Mouse (Mus musculus): ENCODE results near the gene Dyx1c1.

The Dyx1c1 gene

GRCm38 (mm10) chr9:72958521-72959450 lies at the start of gene Dyx1c1, which contains the start of gene Gm44503:
TSS of gene Dyx1c1 (plus strand) at chr9:72958785.
TSS of gene Gm44503 (plus strand) at chr9:72958852.
- DNase-seq (ENCODE audit: low spot score in 2 of 2): peak; percentile 73 to 75

GRCm38 (mm10) chr9:72911381-72911780 lies 47.2 kb upstream of the Dyx1c1 start:
- DNase-seq (ENCODE audit: low spot score in 2 of 2): no peak

GRCm38 (mm10) chr9:72913551-72913950 lies 45.0 kb upstream of the Dyx1c1 start:
- DNase-seq (ENCODE audit: low spot score in 2 of 2): no peak

DNA sequence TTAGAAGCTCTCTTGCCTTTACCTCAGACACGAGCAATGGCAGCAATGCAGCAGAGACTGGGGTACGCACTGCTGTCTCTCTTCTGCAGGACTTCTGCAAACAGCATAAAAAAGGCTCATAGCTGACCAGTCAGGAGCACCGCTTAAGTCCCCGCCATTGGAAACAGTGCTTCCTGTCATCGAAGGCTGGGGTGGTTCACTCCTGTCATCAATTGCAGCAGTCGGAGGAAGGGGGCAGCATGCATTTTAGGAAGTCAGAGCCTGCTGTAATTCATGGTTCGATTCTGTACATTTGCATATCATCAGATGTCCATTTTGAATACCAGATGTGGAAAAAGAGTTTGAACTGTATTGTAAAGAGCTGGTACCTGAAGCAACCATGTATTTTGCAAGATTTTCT lies 42.9 kb upstream of the Dyx1c1 start:
- no peak for DNase-seq (ENCODE audit: low spot score in 2 of 2)

DNA sequence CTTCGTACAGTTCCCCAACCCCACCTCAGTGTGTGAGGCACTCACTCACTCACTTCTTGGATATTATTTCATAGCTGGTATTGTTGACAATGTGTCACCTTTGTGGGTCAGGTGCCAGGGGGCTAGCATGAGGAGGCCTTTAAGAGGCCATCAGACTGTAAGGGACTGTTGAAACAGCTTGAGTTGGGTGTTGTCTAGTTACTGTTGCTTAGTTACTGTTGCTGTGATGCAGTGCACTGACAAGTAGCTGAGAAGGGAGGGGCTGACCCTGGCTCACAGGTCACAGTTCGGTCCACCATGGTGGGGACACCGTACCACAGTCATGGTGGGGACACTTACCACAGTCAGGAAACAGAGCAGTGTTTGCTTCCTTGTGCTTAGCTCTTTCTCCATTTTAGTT lies 35.5 kb upstream of the Dyx1c1 start:
- no peak for DNase-seq (ENCODE audit: low spot score in 2 of 2)

GRCm38 (mm10) chr9:72925021-72925934 lies 33.3 kb upstream of the Dyx1c1 start, which contains the start of gene Pygo1:
TSS of gene Pygo1 (plus strand) at chr9:72925645.
- DNase-seq (ENCODE audit: low spot score in 2 of 2): peak; percentile 32 to 40

- DNase-seq (ENCODE audit: low spot score in 2 of 2): peak in 1 of 2 experiments; percentile 56
Observed at GRCm38 (mm10) chr9:72925935-72926258, 32.7 kb upstream of the Dyx1c1 start.

DNA sequence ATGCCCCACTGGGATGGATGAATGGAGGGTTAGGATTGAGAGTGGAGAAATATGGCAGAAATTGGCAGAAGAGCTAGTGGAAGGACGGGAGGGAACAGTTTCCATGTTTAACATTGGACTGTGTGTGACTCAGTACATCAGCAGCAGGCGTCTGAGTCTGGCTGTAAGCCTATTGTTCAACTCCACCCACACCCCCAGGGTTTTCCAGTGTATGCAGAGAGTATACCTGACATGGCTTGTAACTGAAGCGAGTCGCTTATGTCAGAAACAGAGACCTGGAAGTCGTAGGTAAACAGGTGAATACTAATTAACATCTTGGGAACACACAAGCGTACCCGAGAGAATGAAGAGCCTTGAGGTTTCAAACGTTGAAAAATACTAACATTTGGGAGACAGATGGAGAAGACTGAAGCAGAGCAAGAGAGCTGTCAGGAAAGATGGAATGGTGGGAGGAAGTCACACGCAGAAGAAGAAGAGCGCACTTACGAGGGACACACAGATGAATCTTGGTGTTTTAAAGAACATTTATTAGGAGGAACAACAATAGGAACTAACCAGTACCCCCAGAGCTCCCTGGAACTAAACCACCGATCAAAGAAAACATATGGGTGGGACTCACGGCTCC lies 27.3 kb upstream of the Dyx1c1 start:
- DNase-seq (ENCODE audit: low spot score in 2 of 2): peak; percentile 76 to 83

DNA sequence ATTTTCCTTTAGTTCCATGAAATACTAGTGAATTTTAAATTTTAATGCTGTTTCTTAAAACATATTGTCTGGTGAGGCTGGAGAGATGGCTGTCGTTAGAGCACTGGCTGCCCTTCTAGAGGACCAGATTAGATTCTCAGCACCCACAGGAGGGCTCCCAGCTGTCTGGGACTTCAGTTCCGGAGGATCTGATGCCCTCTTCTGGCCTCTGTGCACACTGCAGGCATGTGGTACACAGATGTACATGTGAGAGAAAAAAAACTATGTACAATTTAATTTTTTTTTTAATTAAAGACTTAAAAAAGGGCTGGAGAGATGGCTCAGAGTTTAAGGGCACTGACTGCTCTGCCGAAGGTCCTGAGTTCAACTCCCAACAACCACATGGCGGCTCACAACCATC lies 23.3 kb upstream of the Dyx1c1 start:
- no peak for DNase-seq (ENCODE audit: low spot score in 2 of 2)

- DNase-seq (ENCODE audit: low spot score in 2 of 2): no peak
Observed at GRCm38 (mm10) chr9:72936301-72936700, 22.3 kb upstream of the Dyx1c1 start.

GRCm38 (mm10) chr9:72943424-72943823 lies 15.2 kb upstream of the Dyx1c1 start:
- DNase-seq (ENCODE audit: low spot score in 2 of 2): no peak

DNA sequence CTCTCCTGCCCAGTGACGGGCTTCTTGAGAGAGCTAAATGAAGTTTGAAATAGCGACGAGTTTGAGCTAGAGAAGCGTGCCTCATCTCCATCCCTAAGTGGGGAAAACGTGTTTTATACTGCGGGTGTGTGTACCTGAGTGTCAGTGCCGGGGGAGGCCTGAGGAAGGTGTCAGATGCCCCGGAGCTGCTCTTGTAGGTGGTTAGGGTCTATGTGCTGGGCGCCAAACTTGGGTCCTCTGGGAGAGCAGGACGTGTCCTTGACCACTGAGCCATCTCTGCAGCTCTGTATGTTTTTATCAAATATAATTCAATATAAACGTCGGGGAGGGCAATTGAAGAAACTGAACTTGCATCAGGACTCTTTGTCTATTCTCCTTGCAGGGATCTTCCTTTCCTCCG lies 14.3 kb upstream of the Dyx1c1 start:
- DNase-seq (ENCODE audit: low spot score in 2 of 2): no peak

GRCm38 (mm10) chr9:72947010-72947409 lies 11.6 kb upstream of the Dyx1c1 start:
- DNase-seq (ENCODE audit: low spot score in 2 of 2): no peak

GRCm38 (mm10) chr9:72949572-72949971 lies 9.0 kb upstream of the Dyx1c1 start:
- DNase-seq (ENCODE audit: low spot score in 2 of 2): no peak

DNA sequence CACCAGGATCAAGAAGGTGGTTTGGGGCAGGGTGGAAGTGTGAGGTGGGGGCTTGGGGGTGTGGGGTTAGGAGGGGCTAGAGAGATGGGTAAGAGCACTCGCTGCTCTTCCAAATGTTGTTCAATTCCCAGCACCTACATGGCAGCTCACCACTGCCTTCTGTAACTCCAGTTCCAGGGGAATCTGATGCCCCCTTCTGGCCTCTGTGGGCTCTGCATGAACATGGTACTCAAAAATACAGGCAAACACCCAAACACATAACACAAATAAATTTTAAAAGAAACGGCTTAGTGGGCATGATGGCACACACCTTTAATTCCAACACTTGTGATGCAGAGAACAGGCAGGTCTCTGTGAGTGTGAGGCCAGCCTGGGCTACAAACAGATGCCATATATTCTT lies 3.8 kb upstream of the Dyx1c1 start:
- DNase-seq (ENCODE audit: low spot score in 2 of 2): no peak

GRCm38 (mm10) chr9:72955546-72955945 lies 3.0 kb upstream of the Dyx1c1 start:
- DNase-seq (ENCODE audit: low spot score in 2 of 2): peak; percentile 48 to 65

- no peak for DNase-seq (ENCODE audit: low spot score in 2 of 2)
Observed at GRCm38 (mm10) chr9:72961346-72961745, 2.8 kb downstream of the Dyx1c1 start.

GRCm38 (mm10) chr9:72961959-72962358 lies 3.4 kb downstream of the Dyx1c1 start:
- no peak for DNase-seq (ENCODE audit: low spot score in 2 of 2)

DNA sequence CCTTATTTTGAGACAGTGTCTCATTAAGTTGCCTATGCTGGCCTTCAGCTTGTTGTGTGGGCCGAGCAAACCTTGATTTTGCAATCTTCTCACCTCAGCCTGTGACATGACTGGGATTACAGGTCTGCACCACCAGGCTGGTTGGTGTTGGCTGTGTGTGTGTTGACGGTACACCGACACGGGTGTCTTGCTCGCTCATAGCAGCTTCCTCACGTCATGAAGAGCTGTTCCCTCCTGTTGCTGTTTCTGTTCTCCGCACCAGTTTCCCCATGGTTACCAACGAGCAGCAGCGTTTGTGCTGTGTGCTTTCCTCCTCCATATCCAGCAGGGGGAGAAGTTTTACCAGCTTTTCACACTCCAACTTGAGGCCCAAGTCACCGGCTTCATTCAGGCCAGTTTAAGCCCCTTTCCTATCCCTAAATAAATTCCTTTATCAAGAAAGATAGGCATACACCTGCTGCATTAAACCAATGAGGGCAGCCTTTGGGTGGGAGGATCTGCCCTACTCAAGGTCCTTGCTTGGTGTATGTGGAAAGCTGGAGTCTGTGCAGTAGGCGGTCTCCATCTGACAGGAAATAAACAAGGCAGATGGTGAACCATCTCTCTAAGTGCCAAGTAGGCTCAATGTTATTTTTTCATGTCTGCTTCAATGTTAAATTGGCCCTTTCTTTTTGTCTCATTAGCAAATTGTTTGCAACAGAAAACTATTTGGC lies 9.9 kb downstream of the Dyx1c1 start:
- peak; percentile 76 to 84 for DNase-seq (ENCODE audit: low spot score in 2 of 2)

- DNase-seq (ENCODE audit: low spot score in 2 of 2): no peak
Observed at GRCm38 (mm10) chr9:72969874-72970273, 11.3 kb downstream of the Dyx1c1 start.

GRCm38 (mm10) chr9:72972435-72972834 lies 13.8 kb downstream of the Dyx1c1 start:
- no peak for DNase-seq (ENCODE audit: low spot score in 2 of 2)
